In genomic region chr11:4633420-4633819, GRCm38 (mm10) we compare ENCODE assay signal across 36 mouse cellular contexts. TPM values are rescaled to one million over a fixed set of nuclear protein-coding genes. Genes with fewer than 3 reads are reported as not detected.
DNase-seq lines count a peak whose midpoint lies in the region.
"Had no signal": no experiment of that assay in that cellular context is flagged by ENCODE, and none has a peak within 500 bp of the region (broad histone marks: within the 10 kb centered on the region; RNA-seq: fewer than 3 reads in every experiment).

No protein-coding gene starts in this region.

- DNase-seq in adrenal gland, adult 2 months, result peak; percentile 76
- no peak for DNase-seq in adrenal gland, adult 18-20 months (ENCODE audit: low spot score in 2 of 2)
- peak; percentile 34 to 52 for DNase-seq in urinary bladder, postnatal 36 days (ENCODE audit: low spot score in 2 of 2)
- DNase-seq in urinary bladder, adult 2 months (ENCODE audit: low spot score), result no peak
- peak; percentile 62 for DNase-seq in adrenal gland, postnatal 14 days
- no peak for DNase-seq in frontal cortex, postnatal 10 days (ENCODE audit: low spot score in 2 of 2)
- DNase-seq in thymus, postnatal 10 days (ENCODE audit: low spot score in 2 of 2), result no peak
- DNase-seq: cerebellum, adult 18-20 months; cerebellum, postnatal 14 days; heart, postnatal 4 days; kidney, adult 18-20 months; liver, embryonic 13.5 days; thymus, adult 2 months had no signal

RNA-seq across cellular contexts. Expression of gene Ascc2, which starts 4.1 kb away (rescaled TPM):
- 10 to 100 TPM; 46.3 to 51.5 TPM for total RNA-seq in adrenal gland, adult 2 months (2021)
- polyA plus RNA-seq in adrenal gland, adult 2 months (2012; rRNA removed), result 10.7 and 12.8 TPM in 2 replicates
- 10 to 100 TPM; 34.7 to 52.2 TPM for total RNA-seq in adrenal gland, adult 18-20 months (2021)
- 35.0 and 39.9 TPM in 2 replicates for polyA plus RNA-seq in urinary bladder, adult 2 months (2012; rRNA removed)
- 31.3 and 36.4 TPM in 2 replicates for total RNA-seq in adrenal gland, postnatal 14 days (2021)

RNA-seq across cellular contexts. Expression of gene Gm11032, which starts 13.6 kb away (rescaled TPM):
- total RNA-seq in adrenal gland, adult 2 months (2021), result not detected
- polyA plus RNA-seq in adrenal gland, adult 2 months (2012; rRNA removed), result not detected in 2 replicates
- not detected for total RNA-seq in adrenal gland, adult 18-20 months (2021)
- polyA plus RNA-seq in urinary bladder, adult 2 months (2012; rRNA removed), result not detected in 2 replicates
- total RNA-seq in adrenal gland, postnatal 14 days (2021), result not detected in 2 replicates
- total RNA-seq: gastrocnemius, adult 18-20 months; gastrocnemius, postnatal 4 days; heart, postnatal 4 days; layer of hippocampus, postnatal 10 days; left cerebral cortex, adult 2 months; left cerebral cortex, postnatal 36 days; MEL had no signal
- polyA plus RNA-seq: C2C12; embryonic facial prominence, embryonic 12.5 days; forebrain, embryonic 12.5 days; heart, embryonic 15.5 days; hindbrain, embryonic 14.5 days; inflammation-experienced regulatory T-cells, adult 6 months; kidney, postnatal 0 days; large intestine, adult 2 months; limb, embryonic 14.5 days; liver, embryonic 13.5 days; lung, embryonic 15.5 days; macrophage; midbrain, embryonic 10.5 days; midbrain, embryonic 16.5 days; myocyte; neural tube, embryonic 14.5 days; small intestine, adult 2 months; stomach, postnatal 0 days; thymus, adult 2 months had no signal

RNA-seq across cellular contexts. Expression of gene Mtmr3, which starts 38.8 kb away (rescaled TPM):
- total RNA-seq in adrenal gland, adult 2 months (2021), result 10 to 100 TPM; 55.5 to 56.6 TPM
- 23.0 and 31.6 TPM in 2 replicates for polyA plus RNA-seq in adrenal gland, adult 2 months (2012; rRNA removed)
- 10 to 100 TPM; 49.5 to 60.5 TPM for total RNA-seq in adrenal gland, adult 18-20 months (2021)
- polyA plus RNA-seq in urinary bladder, adult 2 months (2012; rRNA removed), result 46.3 and 50.0 TPM in 2 replicates
- 49.8 and 53.9 TPM in 2 replicates for total RNA-seq in adrenal gland, postnatal 14 days (2021)

Comparison
In these comparisons a context has a peak if more than half of its experiments do, and no peak if none do; other contexts are left out.
1. DNase-seq: peak in adrenal gland, adult 2 months (single experiment), urinary bladder, postnatal 36 days (2 of 2) and adrenal gland, postnatal 14 days (single experiment); none in adrenal gland, adult 18-20 months (0 of 2), urinary bladder, adult 2 months (single experiment), frontal cortex, postnatal 10 days (0 of 2) and thymus, postnatal 10 days (0 of 2).